In genomic region chr1:131115932-131116331, GRCm38 (mm10) we compare ENCODE assay signal across 8 mouse cellular contexts. TPM values are rescaled to one million over a fixed set of nuclear protein-coding genes. Genes with fewer than 3 reads are reported as not detected.
DNase-seq lines count a peak whose midpoint lies in the region; ATAC-seq lines count a peak whose summit lies in the region.

No protein-coding gene starts in this region.

- ATAC-seq in heart, embryonic 15.5 days (replicated peaks; ENCODE audit: insufficient number of reproducible peaks, insufficient read depth, low FRiP score, low read depth) = 0 out of 2 replicates have a peak, but pooled peaks have one; percentile 8

- H3K9me3 ChIP-seq in heart, embryonic 15.5 days (replicated peaks) = no peaks in the 10 kb centered on the region

- H3K27me3 ChIP-seq in heart, embryonic 15.5 days = no peaks in the 10 kb centered on the region

- peak overlapping the region; percentile 33; the same call in 1 of the 2 replicates for H3K27ac ChIP-seq in heart, embryonic 15.5 days

- H3K4me2 ChIP-seq in heart, embryonic 15.5 days = no peak overlapping the region

- peaks cover 64% of the 10 kb centered on the region for H3K4me1 ChIP-seq in heart, embryonic 15.5 days (replicated peaks)

- H3K9ac ChIP-seq in heart, embryonic 15.5 days = no peak overlapping the region

- WGBS in heart, embryonic 15.5 days = 15% methylated on average over 6 of the region's 6 CpGs

- H3K4me3 ChIP-seq in heart, embryonic 15.5 days = no peak overlapping the region

- no peak for DNase-seq in heart, adult 8-10 months (ENCODE audit: low spot score)
- peak; percentile 84 for DNase-seq in MN1 (ENCODE audit: low spot score)
- DNase-seq in cerebellum, adult 9-11 months = peak; percentile 50
- DNase-seq in frontal cortex, postnatal 25 days (ENCODE audit: low spot score in 2 of 2) = peak; percentile 42 to 67
- peak; percentile 72 for DNase-seq in kidney, postnatal 14 days
- DNase-seq in lung, postnatal 25 days (ENCODE audit: low spot score) = peak; percentile 74
- peak; percentile 72 for DNase-seq in right cerebral cortex, postnatal 4 days

- no peaks in the 10 kb centered on the region for H3K36me3 ChIP-seq in heart, embryonic 15.5 days

RNA-seq across cellular contexts. Expression of gene Mapkapk2, which starts 18.3 kb away (rescaled TPM):
- 57.5 and 69.4 TPM in 2 replicates for polyA plus RNA-seq in heart, embryonic 15.5 days (2015; fragmentation: Nextera tagmentation; extraction: Ambion mirVana)
- 100 to 1,000 TPM; 303 to 326 (median 315) TPM for total RNA-seq in heart, adult 8-10 months (2022)

RNA-seq across cellular contexts. Expression of gene Dyrk3, which starts 22.2 kb away (rescaled TPM):
- polyA plus RNA-seq in heart, embryonic 15.5 days (2015; fragmentation: Nextera tagmentation; extraction: Ambion mirVana) = 1.7 and 2.5 TPM in 2 replicates
- under 1 TPM; 0.25 to 0.71 (median 0.53) TPM for total RNA-seq in heart, adult 8-10 months (2022)

RNA-seq across cellular contexts. Expression of gene Eif2d, which starts 37.0 kb away (rescaled TPM):
- polyA plus RNA-seq in heart, embryonic 15.5 days (2015; fragmentation: Nextera tagmentation; extraction: Ambion mirVana) = 41.2 and 47.9 TPM in 2 replicates
- total RNA-seq in heart, adult 8-10 months (2022) = 10 to 100 TPM; 34.1 to 41.0 (median 37.0) TPM
